Mouse (Mus musculus) stomach, postnatal 0 days (tissue): ENCODE measurements around the gene Ssmem1.

ENCODE experiments used
- CTCF ChIP-seq: IDR thresholded peaks from 2 replicates; pipeline ENCODE4 v1.5.1; 2016; ENCODE audit warnings: antibody characterized with exemption, low read depth, mild to moderate bottlenecking, moderate library complexity
- EP300 ChIP-seq: optimal IDR thresholded peaks from 2 replicates; pipeline ENCODE3; 2016; ENCODE audit warnings: antibody characterized with exemption

- TF ChIP-seq CTCF: no peak
- no peak for TF ChIP-seq EP300
Measured at GRCm38 (mm10) chr6:30469370-30469769, 40.3 kb upstream of the Ssmem1 start.
